In the genomic region with DNA sequence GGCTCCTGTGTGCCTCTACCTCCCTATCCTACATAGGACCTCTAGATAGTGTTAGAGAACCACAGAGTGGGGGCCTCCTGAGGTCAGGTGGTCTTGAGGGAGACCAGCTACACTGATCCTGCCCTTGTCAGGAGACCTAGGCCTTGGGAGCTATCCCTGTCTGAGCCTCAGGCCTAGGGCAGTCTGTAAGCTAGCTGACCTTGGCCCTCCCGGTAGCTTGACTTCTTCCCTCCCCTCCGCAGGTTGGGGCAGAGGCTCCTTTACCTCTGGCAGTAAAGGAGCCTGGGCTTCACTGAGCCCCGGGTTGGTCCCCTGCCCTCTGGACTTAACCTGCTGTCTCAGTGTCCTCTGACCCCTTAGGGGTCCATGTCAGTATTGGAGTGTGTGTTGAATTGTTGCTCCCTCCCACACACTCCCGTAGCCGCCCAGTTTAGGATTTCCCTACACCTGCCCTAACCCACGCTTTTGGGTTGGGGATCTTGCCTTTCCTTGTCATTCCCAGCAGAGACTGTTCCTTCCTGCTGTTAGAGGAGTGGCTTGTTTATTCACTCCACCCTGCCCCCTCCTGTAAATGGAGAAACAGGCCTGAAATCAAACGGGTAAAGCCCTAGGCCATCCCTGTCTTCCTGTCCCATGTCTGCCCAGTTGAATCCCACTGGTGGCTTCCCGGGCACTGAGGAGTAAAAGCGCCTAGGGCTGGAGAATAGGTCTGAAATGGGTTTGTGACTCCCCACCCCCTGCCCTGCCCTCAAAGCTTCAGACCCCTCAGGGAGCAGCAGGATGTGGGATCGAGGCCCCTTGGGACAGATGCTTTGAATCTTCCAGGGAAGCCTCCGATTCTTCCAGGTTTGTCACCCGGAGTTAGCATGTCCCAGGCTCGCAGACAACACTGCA, we compare ENCODE assay signal across 13 mouse cellular contexts. TPM values are rescaled to one million over a fixed set of nuclear protein-coding genes. Genes with fewer than 3 reads are reported as not detected.
DNase-seq lines count a peak whose midpoint lies in the region; ATAC-seq and TF ChIP-seq lines count a peak whose summit lies in the region.
"Had no signal": no experiment of that assay in that cellular context is flagged by ENCODE, and none has a peak within 500 bp of the region (broad histone marks: within the 10 kb centered on the region; RNA-seq: fewer than 3 reads in every experiment).

No protein-coding gene starts in this region.

- peaks cover 82% of the 10 kb centered on the region for H3K36me3 ChIP-seq in heart, embryonic 13.5 days
- H3K36me3 ChIP-seq in midbrain, embryonic 12.5 days: peaks cover 88% of the 10 kb centered on the region
- H3K36me3 ChIP-seq in midbrain, postnatal 0 days (ENCODE audit: insufficient read depth, low read length): peaks cover 62% of the 10 kb centered on the region
- H3K36me3 ChIP-seq in neural tube, embryonic 13.5 days: peaks cover 72% of the 10 kb centered on the region

- no peaks in the 10 kb centered on the region for H3K27me3 ChIP-seq in heart, embryonic 13.5 days (replicated peaks)
- no peaks in the 10 kb centered on the region for H3K27me3 ChIP-seq in midbrain, embryonic 12.5 days
- H3K27me3 ChIP-seq in midbrain, postnatal 0 days (ENCODE audit: insufficient read depth, low read length): no peaks in the 10 kb centered on the region
- no peaks in the 10 kb centered on the region for H3K27me3 ChIP-seq in neural tube, embryonic 13.5 days

- intact Hi-C loops in heart, postnatal 36 days (cut with DNase I): no loop called here

- TF ChIP-seq CTCF in midbrain, postnatal 0 days (IDR thresholded peaks at IDR 0.05): no peak

- H3K9ac ChIP-seq in heart, embryonic 13.5 days: peak overlapping the region; percentile 62
- H3K9ac ChIP-seq in midbrain, embryonic 12.5 days (replicated peaks): no peak overlapping the region
- H3K9ac ChIP-seq in midbrain, postnatal 0 days (replicated peaks; ENCODE audit: low read length, poor library complexity, severe bottlenecking): no peak overlapping the region
- H3K9ac ChIP-seq in neural tube, embryonic 13.5 days: peak overlapping the region; percentile 31; the same call in 1 of the 2 replicates

- no peak overlapping the region for H3K4me2 ChIP-seq in heart, embryonic 13.5 days
- H3K4me2 ChIP-seq in midbrain, embryonic 12.5 days (replicated peaks): no peak overlapping the region
- no peak overlapping the region for H3K4me2 ChIP-seq in midbrain, postnatal 0 days (ENCODE audit: low read depth, low read length, poor library complexity, severe bottlenecking)
- H3K4me2 ChIP-seq in neural tube, embryonic 13.5 days: no peak overlapping the region

- no peak overlapping the region for H3K4me3 ChIP-seq in heart, embryonic 13.5 days
- H3K4me3 ChIP-seq in midbrain, embryonic 12.5 days: no peak overlapping the region
- H3K4me3 ChIP-seq in midbrain, postnatal 0 days (ENCODE audit: low read depth, low read length): no peak overlapping the region
- H3K4me3 ChIP-seq in neural tube, embryonic 13.5 days: no peak overlapping the region

- peak overlapping the region; percentile 90 for H3K27ac ChIP-seq in heart, embryonic 13.5 days (replicated peaks)
- peak overlapping the region; percentile 50 for H3K27ac ChIP-seq in midbrain, embryonic 12.5 days (replicated peaks)
- H3K27ac ChIP-seq in midbrain, postnatal 0 days (ENCODE audit: low read depth, low read length): no peak overlapping the region
- H3K27ac ChIP-seq in neural tube, embryonic 13.5 days (replicated peaks): peak overlapping the region; percentile 46

- no peak for ATAC-seq in heart, embryonic 13.5 days (ENCODE audit: extremely low read depth, insufficient number of reproducible peaks, low FRiP score, low TSS enrichment)
- no peak; the same call in 1 of the 2 replicates for ATAC-seq in midbrain, embryonic 12.5 days (ENCODE audit: low FRiP score, low read depth)
- no peak for ATAC-seq in midbrain, postnatal 0 days (ENCODE audit: low FRiP score)
- no peak for ATAC-seq in neural tube, embryonic 13.5 days (ENCODE audit: low read depth)

- H3K9me3 ChIP-seq in heart, embryonic 13.5 days: no peaks in the 10 kb centered on the region
- H3K9me3 ChIP-seq in midbrain, embryonic 12.5 days: no peaks in the 10 kb centered on the region
- H3K9me3 ChIP-seq in midbrain, postnatal 0 days (ENCODE audit: low read length): no peaks in the 10 kb centered on the region
- no peaks in the 10 kb centered on the region for H3K9me3 ChIP-seq in neural tube, embryonic 13.5 days

- peaks cover 46% of the 10 kb centered on the region for H3K4me1 ChIP-seq in heart, embryonic 13.5 days
- H3K4me1 ChIP-seq in midbrain, embryonic 12.5 days: peaks cover 17% of the 10 kb centered on the region
- H3K4me1 ChIP-seq in midbrain, postnatal 0 days (ENCODE audit: insufficient read depth, low read length): no peaks in the 10 kb centered on the region
- H3K4me1 ChIP-seq in neural tube, embryonic 13.5 days (replicated peaks): peaks cover 46% of the 10 kb centered on the region

- DNase-seq in adrenal gland, adult 2 months: peak; percentile 20
- no peak for DNase-seq in adrenal gland, postnatal 25 days
- no peak for DNase-seq in heart, postnatal 36 days
- no peak for DNase-seq in midbrain, postnatal 0 days (ENCODE audit: low spot score)
- no peak for DNase-seq in layer of hippocampus, adult 11-12 months (ENCODE audit: low spot score)
- DNase-seq: cerebellum, postnatal 36 days; gastrocnemius, postnatal 14 days; kidney, adult 9 months; lung, adult 18-20 months; thymus, postnatal 36 days had no signal

- WGBS in heart, embryonic 13.5 days: 61% methylated on average over 13 of the region's 13 CpGs
- 69% methylated on average over 13 of the region's 13 CpGs for WGBS in midbrain, embryonic 12.5 days
- 66% methylated on average over 13 of the region's 13 CpGs for WGBS in midbrain, postnatal 0 days
- 64% methylated on average over 13 of the region's 13 CpGs for WGBS in neural tube, embryonic 13.5 days

RNA-seq across cellular contexts. Expression of a gene that starts 4.4 kb away (rescaled TPM):
- total RNA-seq in adrenal gland, adult 2 months (2021): 1,000 to 10,000 TPM; 1,060 to 1,239 TPM
- 708 and 828 TPM in 2 replicates for polyA plus RNA-seq in adrenal gland, adult 2 months (2012; rRNA removed)
- 639 and 861 TPM in 2 replicates for total RNA-seq in adrenal gland, postnatal 25 days (2021)
- 1.3 and 1.8 TPM in 2 replicates for polyA plus RNA-seq in heart, embryonic 13.5 days (2015; fragmentation: Nextera tagmentation; extraction: Ambion mirVana)
- 10 to 100 TPM; 61.0 to 62.5 TPM for total RNA-seq in heart, postnatal 36 days (2021)
- polyA plus RNA-seq in midbrain, embryonic 12.5 days (2016; fragmentation: Nextera tagmentation; extraction: Ambion mirVana): 0.75 and 0.96 TPM in 2 replicates
- total RNA-seq in midbrain, postnatal 0 days (2014; rRNA removed): 2.8 and 3.3 TPM in 2 replicates
- 1.1 and 1.2 TPM in 2 replicates for polyA plus RNA-seq in midbrain, postnatal 0 days (2015; fragmentation: Nextera tagmentation; extraction: Ambion mirVana)
- 1.6 and 1.8 TPM in 2 replicates for polyA plus RNA-seq in neural tube, embryonic 13.5 days (2015; fragmentation: Nextera tagmentation; extraction: Ambion mirVana)

RNA-seq across cellular contexts. Expression of a gene that starts 7.6 kb away (rescaled TPM):
- 10 to 100 TPM; 22.1 to 33.4 TPM for total RNA-seq in adrenal gland, adult 2 months (2021)
- polyA plus RNA-seq in adrenal gland, adult 2 months (2012; rRNA removed): 111 and 156 TPM in 2 replicates
- 30.4 and 43.7 TPM in 2 replicates for total RNA-seq in adrenal gland, postnatal 25 days (2021)
- not detected in 2 replicates for polyA plus RNA-seq in heart, embryonic 13.5 days (2015; fragmentation: Nextera tagmentation; extraction: Ambion mirVana)
- total RNA-seq in heart, postnatal 36 days (2021): 1 to 10 TPM; 1.8 to 2.4 TPM
- not detected in 2 replicates for polyA plus RNA-seq in midbrain, embryonic 12.5 days (2016; fragmentation: Nextera tagmentation; extraction: Ambion mirVana)
- total RNA-seq in midbrain, postnatal 0 days (2014; rRNA removed): not detected in 2 replicates
- polyA plus RNA-seq in midbrain, postnatal 0 days (2015; fragmentation: Nextera tagmentation; extraction: Ambion mirVana): not detected in 2 replicates
- not detected in 2 replicates for polyA plus RNA-seq in neural tube, embryonic 13.5 days (2015; fragmentation: Nextera tagmentation; extraction: Ambion mirVana)

RNA-seq across cellular contexts. Expression of a gene that starts 11.0 kb away (rescaled TPM):
- 10 to 100 TPM; 37.6 to 53.6 TPM for total RNA-seq in adrenal gland, adult 2 months (2021)
- polyA plus RNA-seq in adrenal gland, adult 2 months (2012; rRNA removed): 74.6 and 76.9 TPM in 2 replicates
- total RNA-seq in adrenal gland, postnatal 25 days (2021): 51.9 and 63.6 TPM in 2 replicates
- polyA plus RNA-seq in heart, embryonic 13.5 days (2015; fragmentation: Nextera tagmentation; extraction: Ambion mirVana): 22.1 and 22.3 TPM in 2 replicates
- 10 to 100 TPM; 18.7 to 22.1 TPM for total RNA-seq in heart, postnatal 36 days (2021)
- polyA plus RNA-seq in midbrain, embryonic 12.5 days (2016; fragmentation: Nextera tagmentation; extraction: Ambion mirVana): 141 and 157 TPM in 2 replicates
- total RNA-seq in midbrain, postnatal 0 days (2014; rRNA removed): 83.0 and 93.0 TPM in 2 replicates
- 77.7 and 92.2 TPM in 2 replicates for polyA plus RNA-seq in midbrain, postnatal 0 days (2015; fragmentation: Nextera tagmentation; extraction: Ambion mirVana)
- 117 and 134 TPM in 2 replicates for polyA plus RNA-seq in neural tube, embryonic 13.5 days (2015; fragmentation: Nextera tagmentation; extraction: Ambion mirVana)

RNA-seq across cellular contexts. Expression of a gene that starts 12.5 kb away (rescaled TPM):
- 100 to 1,000 TPM; 202 to 243 TPM for total RNA-seq in adrenal gland, adult 2 months (2021)
- polyA plus RNA-seq in adrenal gland, adult 2 months (2012; rRNA removed): 685 and 754 TPM in 2 replicates
- total RNA-seq in adrenal gland, postnatal 25 days (2021): 217 and 256 TPM in 2 replicates
- polyA plus RNA-seq in heart, embryonic 13.5 days (2015; fragmentation: Nextera tagmentation; extraction: Ambion mirVana): 155 and 181 TPM in 2 replicates
- 100 to 1,000 TPM; 218 to 222 TPM for total RNA-seq in heart, postnatal 36 days (2021)
- polyA plus RNA-seq in midbrain, embryonic 12.5 days (2016; fragmentation: Nextera tagmentation; extraction: Ambion mirVana): 156 and 164 TPM in 2 replicates
- 60.9 and 67.2 TPM in 2 replicates for total RNA-seq in midbrain, postnatal 0 days (2014; rRNA removed)
- 165 and 180 TPM in 2 replicates for polyA plus RNA-seq in midbrain, postnatal 0 days (2015; fragmentation: Nextera tagmentation; extraction: Ambion mirVana)
- 170 and 181 TPM in 2 replicates for polyA plus RNA-seq in neural tube, embryonic 13.5 days (2015; fragmentation: Nextera tagmentation; extraction: Ambion mirVana)

RNA-seq across cellular contexts. Expression of a gene that starts 42.7 kb away (rescaled TPM):
- under 1 TPM; 0.59 to 0.72 TPM for total RNA-seq in adrenal gland, adult 2 months (2021)
- 0.37 and 0.71 TPM in 2 replicates for polyA plus RNA-seq in adrenal gland, adult 2 months (2012; rRNA removed)
- 0.33 and 0.49 TPM in 2 replicates for total RNA-seq in adrenal gland, postnatal 25 days (2021)
- 1.6 and 1.8 TPM in 2 replicates for polyA plus RNA-seq in heart, embryonic 13.5 days (2015; fragmentation: Nextera tagmentation; extraction: Ambion mirVana)
- total RNA-seq in heart, postnatal 36 days (2021): under 1 TPM; 0.22 to 0.35 TPM
- 36.0 and 43.7 TPM in 2 replicates for polyA plus RNA-seq in midbrain, embryonic 12.5 days (2016; fragmentation: Nextera tagmentation; extraction: Ambion mirVana)
- total RNA-seq in midbrain, postnatal 0 days (2014; rRNA removed): 138 and 150 TPM in 2 replicates
- polyA plus RNA-seq in midbrain, postnatal 0 days (2015; fragmentation: Nextera tagmentation; extraction: Ambion mirVana): 37.3 and 42.1 TPM in 2 replicates
- 76.0 and 77.8 TPM in 2 replicates for polyA plus RNA-seq in neural tube, embryonic 13.5 days (2015; fragmentation: Nextera tagmentation; extraction: Ambion mirVana)

Comparison
In these comparisons a context has a peak if more than half of its experiments do, and no peak if none do; other contexts are left out.
1. H3K9ac ChIP-seq: peak in heart, embryonic 13.5 days (single experiment) and neural tube, embryonic 13.5 days (single experiment); none in midbrain, embryonic 12.5 days (single experiment) and midbrain, postnatal 0 days (single experiment).
2. RNA of a gene that starts 4.4 kb away (polyA plus RNA-seq): 708 to 828 TPM in adrenal gland, adult 2 months; 1.6 to 1.8 TPM in neural tube, embryonic 13.5 days, 1.3 to 1.8 TPM in heart, embryonic 13.5 days, 1.1 to 1.2 TPM in midbrain, postnatal 0 days and 0.75 to 0.96 TPM in midbrain, embryonic 12.5 days; every median in the first group is over 100 times any median in the second.
3. RNA of a gene that starts 7.6 kb away (polyA plus RNA-seq): 111 to 156 TPM in adrenal gland, adult 2 months; not detected in heart, embryonic 13.5 days, not detected in midbrain, embryonic 12.5 days, not detected in midbrain, postnatal 0 days and not detected in neural tube, embryonic 13.5 days; every median in the first group is over 100 times any median in the second.